Mouse (Mus musculus): ENCODE results near the gene Crtc2. TPM values are rescaled to one million over a fixed set of nuclear protein-coding genes. Genes with fewer than 3 reads are reported as not detected.
"Not testable (repeated sequence)": the region's sequence is repeated elsewhere in the genome, so short reads cannot be mapped to it uniquely, and the experiment has no call there.

Crtc2 gene
- polyA plus RNA-seq, 1 experiment, result 2.9 TPM

DNA sequence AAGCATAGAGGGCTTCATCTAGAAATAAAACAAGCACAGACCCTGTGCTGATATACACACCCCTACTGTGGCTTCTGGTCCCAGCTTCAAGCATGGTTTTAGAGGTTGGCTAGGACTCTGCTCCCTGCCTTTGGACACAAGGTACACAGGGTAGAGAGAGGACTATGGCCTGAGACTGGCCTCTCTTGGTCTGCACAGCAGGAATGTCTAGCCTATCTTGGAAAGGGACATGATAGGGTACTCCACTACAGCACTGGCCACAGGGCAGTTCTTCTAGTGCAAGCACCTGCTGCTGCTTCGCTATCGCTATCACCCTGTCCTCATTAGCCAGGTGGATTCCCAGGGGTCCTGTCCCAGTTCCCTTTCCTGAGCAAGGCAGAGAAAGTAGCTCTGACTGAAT is 12.7 kb upstream of the Crtc2 start:
- H3K27me3 ChIP-seq (ENCODE audit: control insufficient read depth), result no peaks in the 10 kb centered on the region
- H3K9me3 ChIP-seq (ENCODE audit: control insufficient read depth, low read length), result no peaks in the 10 kb centered on the region
- H3K4me1 ChIP-seq (ENCODE audit: control insufficient read depth), result peaks cover 26% of the 10 kb centered on the region
- H3K4me3 ChIP-seq (replicated peaks), result no peak overlapping the region
- TF ChIP-seq GATA1 (IDR thresholded peaks at IDR 0.05; ENCODE audit: low read length) (no peak), TAL1 (IDR thresholded peaks at IDR 0.05; ENCODE audit: low read length) (no peak)
- H3K36me3 ChIP-seq (ENCODE audit: control insufficient read depth), result no peaks in the 10 kb centered on the region

DNA sequence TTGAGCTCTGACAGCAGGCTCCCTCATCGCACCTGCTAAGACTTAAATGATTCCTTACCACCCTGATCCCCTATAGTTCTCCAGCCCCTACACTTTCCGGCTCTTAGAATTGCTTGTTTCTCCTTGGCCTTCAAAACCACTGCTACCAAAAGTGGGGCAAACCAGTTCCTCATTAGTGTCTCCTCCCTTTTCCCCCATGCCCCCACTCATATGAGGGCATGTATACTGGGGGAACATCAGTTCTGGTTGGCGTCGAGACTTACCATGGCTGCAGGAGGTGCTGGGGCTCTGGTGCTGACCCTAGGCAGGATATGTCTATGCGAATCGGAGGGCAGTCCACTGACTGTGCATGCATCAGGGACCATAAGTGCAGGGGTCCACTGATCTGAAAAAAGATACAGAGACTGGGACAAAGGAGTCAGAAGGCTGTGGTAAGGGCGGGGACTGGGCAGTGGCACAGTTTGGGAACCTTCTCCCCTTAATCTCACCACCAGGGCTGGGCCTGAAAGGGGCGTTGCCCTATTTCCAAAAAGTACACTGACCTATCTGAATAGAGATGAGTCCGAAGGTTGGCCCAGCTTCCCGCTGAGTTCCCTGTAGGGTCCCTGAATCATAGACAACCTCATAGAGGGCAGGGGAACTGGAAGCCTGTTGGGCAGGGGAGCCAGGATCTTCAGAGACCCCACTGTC is 12.1 kb upstream of the Crtc2 start:
- Histone ChIP-seq H3K9me3 (ENCODE audit: control insufficient read depth, low read length) (no peaks in the 10 kb centered on the region), H3K4me3 (replicated peaks) (no peak overlapping the region), H3K4me1 (ENCODE audit: control insufficient read depth) (peaks cover 28% of the 10 kb centered on the region), H3K36me3 (ENCODE audit: control insufficient read depth) (no peaks in the 10 kb centered on the region), H3K27me3 (ENCODE audit: control insufficient read depth) (no peaks in the 10 kb centered on the region)
- TF ChIP-seq GATA1 (IDR thresholded peaks at IDR 0.05; ENCODE audit: low read length) (no peak), TAL1 (IDR thresholded peaks at IDR 0.05; ENCODE audit: low read length) (no peak)

DNA sequence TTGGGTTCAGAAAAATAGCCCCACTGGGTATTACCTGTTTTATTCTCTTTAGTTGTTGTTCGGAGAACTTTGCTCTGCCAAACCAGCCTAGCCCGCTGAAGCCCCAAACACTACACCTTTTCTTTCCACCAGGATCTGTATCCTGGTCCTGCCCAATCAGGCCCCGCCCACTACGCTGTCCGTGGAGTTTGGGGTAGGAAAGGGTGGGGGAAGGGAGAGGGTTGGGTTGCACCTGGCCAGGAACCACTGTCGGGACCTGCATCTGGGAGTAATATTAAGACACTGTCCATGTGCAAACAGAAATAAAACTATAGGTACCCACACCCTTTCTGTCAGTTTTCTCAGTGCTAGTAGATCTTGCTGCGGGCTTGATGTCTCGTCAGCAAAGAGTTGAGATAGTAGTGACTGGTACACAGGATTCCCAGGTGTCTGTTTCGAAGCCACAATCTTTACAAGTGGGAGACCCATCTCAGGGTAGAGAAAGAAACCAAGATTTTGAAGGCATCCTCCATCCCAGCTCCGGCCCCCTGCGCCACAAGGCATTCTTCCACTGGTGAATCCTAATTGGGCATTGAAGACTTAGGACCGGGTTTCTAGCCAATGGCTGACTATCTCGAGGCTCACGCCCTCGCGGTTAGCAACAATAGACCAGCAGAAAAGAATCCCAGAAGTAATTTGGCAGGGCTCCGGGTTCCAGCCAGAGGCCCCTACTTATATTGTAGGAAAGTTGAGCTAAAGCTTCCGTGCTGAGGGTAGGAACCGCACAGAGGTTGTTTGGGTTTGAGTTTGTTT is 10.8 kb upstream of the Crtc2 start, which contains the start of gene Creb3l4:
Gene Creb3l4 (minus strand): TSS at position 529 of the 792 bp plus-strand sequence.
- Histone ChIP-seq H3K36me3 (ENCODE audit: control insufficient read depth) (no peaks in the 10 kb centered on the region), H3K4me3 (replicated peaks) (peak within 1 kb of the TSS; percentile 40)
- TF ChIP-seq TAL1 (IDR thresholded peaks at IDR 0.05; ENCODE audit: low read length) (no peak), GATA1 (IDR thresholded peaks at IDR 0.05; ENCODE audit: low read length) (no peak)

DNA sequence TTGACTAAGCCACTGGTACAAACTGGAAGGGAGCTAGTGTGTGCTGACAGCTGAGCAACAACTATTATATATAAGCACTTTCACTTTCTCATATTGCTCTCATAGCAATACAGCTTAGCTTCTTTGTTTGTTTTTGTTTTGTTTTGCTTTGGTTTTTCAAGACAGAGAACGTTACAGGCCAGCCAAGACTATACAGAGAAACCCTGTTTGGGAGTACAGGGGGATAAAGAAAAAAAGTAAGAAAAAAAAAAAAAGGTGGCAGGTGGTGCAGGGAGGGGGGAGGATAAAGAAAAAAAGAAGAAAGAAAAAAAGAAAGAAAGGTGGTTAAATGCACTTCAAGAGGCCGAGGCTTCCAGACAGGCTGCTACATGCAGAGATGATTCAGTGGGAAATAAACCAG is 8.6 kb upstream of the Crtc2 start:
- Histone ChIP-seq H3K36me3 (ENCODE audit: control insufficient read depth) (no peaks in the 10 kb centered on the region; the same call in 1 of the 2 replicates), H3K27me3 (ENCODE audit: control insufficient read depth) (no peaks in the 10 kb centered on the region), H3K4me3 (replicated peaks) (no peak overlapping the region), H3K4me1 (ENCODE audit: control insufficient read depth) (peaks cover 46% of the 10 kb centered on the region), H3K9me3 (ENCODE audit: control insufficient read depth, low read length) (no peaks in the 10 kb centered on the region)
- TF ChIP-seq GATA1 (IDR thresholded peaks at IDR 0.05; ENCODE audit: low read length) (no peak), TAL1 (IDR thresholded peaks at IDR 0.05; ENCODE audit: low read length) (no peak)

More for the DNA sequence above, 10.8 kb upstream of the Crtc2 start, which contains the start of gene Creb3l4:
- Histone ChIP-seq H3K27me3 (ENCODE audit: control insufficient read depth) (no peaks in the 10 kb centered on the region), H3K4me1 (ENCODE audit: control insufficient read depth) (peaks cover 35% of the 10 kb centered on the region), H3K9me3 (ENCODE audit: control insufficient read depth, low read length) (no peaks in the 10 kb centered on the region)

DNA sequence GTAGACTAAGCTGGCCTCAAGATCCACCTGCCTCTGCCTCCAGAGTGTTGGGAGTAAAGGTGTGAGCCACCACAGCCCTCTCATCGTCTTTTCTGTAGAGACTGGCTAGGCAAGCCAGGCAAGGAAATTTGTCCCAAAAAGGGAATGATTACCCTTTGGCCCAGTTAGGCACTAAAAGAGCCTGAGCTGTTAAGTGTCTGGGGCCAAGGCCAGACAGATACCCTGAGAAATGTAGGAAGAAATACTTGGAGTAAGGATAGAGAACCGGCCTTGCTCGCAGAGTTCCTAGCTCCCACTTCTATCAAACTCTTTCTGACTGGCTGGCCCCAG is 6.4 kb upstream of the Crtc2 start:
- peaks cover 13% of the 10 kb centered on the region for H3K36me3 ChIP-seq (ENCODE audit: control insufficient read depth)
- peaks cover 36% of the 10 kb centered on the region for H3K4me1 ChIP-seq (ENCODE audit: control insufficient read depth)
- no peak for TF ChIP-seq TAL1 (IDR thresholded peaks at IDR 0.05; ENCODE audit: low read length)
- TF ChIP-seq GATA1 (IDR thresholded peaks at IDR 0.05; ENCODE audit: low read length), result no peak
- H3K27me3 ChIP-seq (ENCODE audit: control insufficient read depth), result no peaks in the 10 kb centered on the region
- no peaks in the 10 kb centered on the region for H3K9me3 ChIP-seq (ENCODE audit: control insufficient read depth, low read length)
- peak overlapping the region; percentile 77 for H3K4me3 ChIP-seq (replicated peaks)

DNA sequence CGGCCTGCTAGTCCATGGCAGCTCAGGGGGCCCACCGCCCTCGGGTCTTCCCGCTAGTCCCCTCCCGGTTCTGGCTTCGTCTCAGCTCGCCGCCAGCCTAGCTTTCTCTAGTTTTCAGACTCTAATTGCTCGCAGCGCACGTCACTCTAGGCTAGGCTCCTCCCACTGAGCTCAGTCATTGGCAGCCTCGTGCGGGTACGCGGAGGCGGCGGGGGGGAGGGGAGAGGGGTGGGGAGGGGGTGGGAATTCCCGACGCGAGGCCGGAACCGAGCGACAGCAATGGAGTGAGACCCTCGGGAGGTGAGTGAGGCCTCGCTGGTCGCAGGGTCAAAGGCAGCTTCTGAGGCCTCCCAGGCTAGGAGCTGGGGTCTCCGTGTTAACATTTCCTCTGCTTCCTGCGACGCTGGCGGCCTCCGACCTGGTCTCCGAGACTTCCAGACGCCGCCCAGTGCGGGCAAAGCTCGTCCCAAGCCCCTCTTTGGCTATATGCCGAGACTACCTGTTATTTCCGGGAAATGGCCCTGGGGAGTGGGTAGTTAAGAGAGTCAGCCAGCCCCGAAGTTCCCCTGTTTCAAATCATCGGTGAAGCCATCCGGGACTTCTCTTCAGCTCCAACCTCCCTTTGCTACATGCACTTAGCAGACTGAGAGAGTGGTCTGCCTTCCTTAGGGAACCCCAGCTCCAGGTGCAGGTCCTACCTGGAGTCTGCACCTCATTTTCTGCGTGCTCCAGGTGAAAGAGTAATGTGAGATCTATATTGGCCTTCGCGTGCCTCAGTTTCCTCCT is 5.8 kb upstream of the Crtc2 start, which contains the start of gene Slc39a1:
Gene Slc39a1 (plus strand): TSS at position 213 of the 786 bp plus-strand sequence.
- peaks cover 13% of the 10 kb centered on the region for H3K36me3 ChIP-seq (ENCODE audit: control insufficient read depth)
- peak within 1 kb of the TSS; percentile 77 for H3K4me3 ChIP-seq (replicated peaks)
- no peaks in the 10 kb centered on the region for H3K9me3 ChIP-seq (ENCODE audit: control insufficient read depth, low read length)
- H3K4me1 ChIP-seq (ENCODE audit: control insufficient read depth), result peaks cover 31% of the 10 kb centered on the region
- no peaks in the 10 kb centered on the region for H3K27me3 ChIP-seq (ENCODE audit: control insufficient read depth)
- TF ChIP-seq GATA1 (IDR thresholded peaks at IDR 0.05; ENCODE audit: low read length) (no peak), TAL1 (IDR thresholded peaks at IDR 0.05; ENCODE audit: low read length) (no peak)

DNA sequence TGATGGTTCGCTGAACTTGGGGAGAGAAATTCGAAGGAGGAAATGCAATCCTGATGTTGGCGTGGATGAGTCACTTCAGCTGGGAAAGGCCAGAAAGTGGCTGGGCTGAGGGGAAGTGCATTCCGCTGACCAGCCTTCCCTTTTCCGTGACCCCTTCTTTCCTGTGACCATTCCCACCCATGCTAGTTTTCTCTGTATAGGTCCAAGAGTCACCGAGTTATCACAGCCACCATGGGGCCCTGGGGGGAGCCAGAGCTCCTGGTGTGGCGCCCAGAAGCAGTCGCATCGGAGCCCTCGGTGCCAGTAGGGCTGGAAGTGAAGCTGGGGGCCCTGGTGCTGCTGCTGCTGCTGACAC is 5.2 kb upstream of the Crtc2 start:
- Histone ChIP-seq H3K4me1 (ENCODE audit: control insufficient read depth) (peaks cover 26% of the 10 kb centered on the region), H3K36me3 (ENCODE audit: control insufficient read depth) (peaks cover 13% of the 10 kb centered on the region), H3K4me3 (replicated peaks) (peak overlapping the region; percentile 77), H3K9me3 (ENCODE audit: control insufficient read depth, low read length) (no peaks in the 10 kb centered on the region), H3K27me3 (ENCODE audit: control insufficient read depth) (no peaks in the 10 kb centered on the region)
- no peak for TF ChIP-seq TAL1 (IDR thresholded peaks at IDR 0.05; ENCODE audit: low read length)
- no peak for TF ChIP-seq GATA1 (IDR thresholded peaks at IDR 0.05; ENCODE audit: low read length)

DNA sequence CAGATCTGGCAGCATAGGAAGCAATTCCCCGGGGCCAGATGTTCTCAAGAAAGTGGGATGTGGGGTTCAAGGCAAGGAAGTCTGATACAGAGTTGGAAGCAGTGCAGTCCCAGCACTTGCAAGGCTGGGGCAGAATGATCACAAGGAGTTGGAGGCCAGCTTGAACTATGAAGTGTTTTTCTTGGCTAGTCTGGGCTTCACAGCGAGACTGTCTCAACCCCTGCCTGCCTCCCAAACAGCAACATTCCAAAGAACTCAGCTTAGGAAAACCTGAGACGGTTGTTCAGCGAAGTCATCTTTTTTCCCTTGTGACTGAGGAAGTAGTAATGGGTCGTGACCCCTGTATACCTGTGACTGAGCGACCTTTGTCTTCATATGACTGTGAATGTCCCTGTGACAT is 3.2 kb upstream of the Crtc2 start:
- Histone ChIP-seq H3K4me1 (ENCODE audit: control insufficient read depth) (peaks cover 39% of the 10 kb centered on the region), H3K4me3 (replicated peaks) (no peak overlapping the region), H3K27me3 (ENCODE audit: control insufficient read depth) (no peaks in the 10 kb centered on the region), H3K9me3 (ENCODE audit: control insufficient read depth, low read length) (no peaks in the 10 kb centered on the region), H3K36me3 (ENCODE audit: control insufficient read depth) (peaks cover 13% of the 10 kb centered on the region)
- TF ChIP-seq TAL1 (IDR thresholded peaks at IDR 0.05; ENCODE audit: low read length) (no peak), GATA1 (IDR thresholded peaks at IDR 0.05; ENCODE audit: low read length) (no peak)

DNA sequence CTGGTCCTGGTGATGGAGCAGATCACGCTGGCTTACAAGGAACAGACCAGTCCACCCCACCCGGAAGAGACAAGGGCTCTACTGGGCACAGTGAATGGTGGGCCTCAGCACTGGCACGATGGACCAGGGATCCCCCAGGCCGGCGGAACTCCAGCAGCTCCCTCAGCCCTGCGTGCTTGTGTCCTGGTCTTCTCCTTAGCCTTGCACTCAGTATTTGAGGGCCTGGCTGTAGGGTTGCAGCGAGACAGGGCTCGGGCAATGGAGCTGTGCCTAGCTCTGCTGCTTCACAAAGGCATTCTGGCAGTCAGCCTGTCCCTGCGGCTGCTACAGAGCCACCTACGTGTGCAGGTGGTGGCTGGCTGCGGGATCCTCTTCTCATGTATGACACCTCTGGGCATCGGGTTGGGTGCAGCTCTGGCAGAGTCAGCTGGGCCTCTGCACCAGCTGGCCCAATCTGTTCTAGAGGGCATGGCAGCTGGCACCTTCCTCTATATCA is 2.2 kb upstream of the Crtc2 start:
- H3K4me1 ChIP-seq (ENCODE audit: control insufficient read depth), result peaks cover 41% of the 10 kb centered on the region
- not testable (repeated sequence) for H3K27me3 ChIP-seq (ENCODE audit: control insufficient read depth)

DNA sequence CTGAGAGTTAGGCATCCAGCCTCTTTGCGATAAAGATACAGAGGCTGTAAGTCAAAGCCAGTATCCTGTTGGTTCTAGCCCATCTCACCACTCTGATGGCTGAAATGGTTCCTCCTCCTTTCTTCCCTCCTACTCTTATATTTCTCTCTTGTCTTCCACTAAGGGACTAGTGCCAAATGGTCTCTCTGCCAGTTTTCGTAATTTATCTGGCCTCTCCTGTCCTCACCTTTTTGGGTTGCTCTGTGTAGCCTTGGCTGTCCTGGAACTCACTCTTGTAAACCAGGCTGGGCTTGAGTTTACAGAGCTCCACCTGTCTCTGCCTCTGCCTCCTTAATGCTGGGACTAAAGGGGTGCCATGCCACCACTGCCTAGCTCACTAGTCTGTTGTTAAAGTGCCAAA is 1.3 kb upstream of the Crtc2 start:
- H3K27me3 ChIP-seq (ENCODE audit: control insufficient read depth); H3K4me3 ChIP-seq (replicated peaks); H3K9me3 ChIP-seq (ENCODE audit: control insufficient read depth, low read length): not testable (repeated sequence)
- Histone ChIP-seq H3K4me1 (ENCODE audit: control insufficient read depth) (peaks cover 40% of the 10 kb centered on the region), H3K36me3 (ENCODE audit: control insufficient read depth) (peaks cover 23% of the 10 kb centered on the region)

More for the DNA sequence above, 2.2 kb upstream of the Crtc2 start:
- H3K36me3 ChIP-seq (ENCODE audit: control insufficient read depth), result peaks cover 14% of the 10 kb centered on the region
- H3K4me3 ChIP-seq (replicated peaks); H3K9me3 ChIP-seq (ENCODE audit: control insufficient read depth, low read length): not testable (repeated sequence)

DNA sequence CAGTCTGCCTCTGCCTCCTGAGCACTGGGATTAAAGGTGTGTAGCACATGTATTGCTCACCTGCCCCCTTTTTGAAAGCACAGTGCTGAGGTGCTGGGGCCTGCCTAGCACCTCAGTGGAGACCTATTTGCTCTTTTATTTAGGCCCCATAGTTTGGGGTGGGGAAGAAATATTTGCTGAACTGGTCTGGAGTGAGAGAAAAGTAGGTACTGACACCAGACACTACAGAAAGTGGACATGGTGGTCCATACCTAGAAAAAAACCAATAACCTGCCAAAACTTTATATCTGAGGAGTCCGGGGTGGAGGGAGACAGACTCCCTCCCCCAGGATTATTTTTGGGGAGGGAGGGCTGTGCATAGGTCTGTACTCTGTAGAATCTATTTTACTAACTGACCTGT is 789 bp upstream of the Crtc2 start:
- H3K27me3 ChIP-seq (ENCODE audit: control insufficient read depth); H3K9me3 ChIP-seq (ENCODE audit: control insufficient read depth, low read length); H3K4me3 ChIP-seq (replicated peaks): not testable (repeated sequence)
- H3K36me3 ChIP-seq (ENCODE audit: control insufficient read depth), result peaks cover 26% of the 10 kb centered on the region
- peaks cover 38% of the 10 kb centered on the region for H3K4me1 ChIP-seq (ENCODE audit: control insufficient read depth)

All from erythroblast, embryonic 14.5 days (primary cell).